Mouse (Mus musculus) small intestine, adult 2 months (tissue): ENCODE results near the gene Nr6a1.

ENCODE experiments used
- CTCF ChIP-seq: fragments of 200-500 bp; IDR thresholded peaks from 2 replicates; pipeline ENCODE4 v1.5.1; 2012; ENCODE audit warnings: low read depth, mild to moderate bottlenecking, control low read depth, inconsistent platforms, low read length, moderate library complexity, mixed read lengths; ENCODE audit not compliant: insufficient replicate concordance, insufficient read length; ENCODE audit errors: extremely low read depth
- POLR2A ChIP-seq: fragments of 200-500 bp; IDR thresholded peaks from 2 replicates; pipeline ENCODE4 v1.6.1; 2012; ENCODE audit warnings: low read depth, mild to moderate bottlenecking, control low read depth, inconsistent platforms, low read length, moderate library complexity

DNA sequence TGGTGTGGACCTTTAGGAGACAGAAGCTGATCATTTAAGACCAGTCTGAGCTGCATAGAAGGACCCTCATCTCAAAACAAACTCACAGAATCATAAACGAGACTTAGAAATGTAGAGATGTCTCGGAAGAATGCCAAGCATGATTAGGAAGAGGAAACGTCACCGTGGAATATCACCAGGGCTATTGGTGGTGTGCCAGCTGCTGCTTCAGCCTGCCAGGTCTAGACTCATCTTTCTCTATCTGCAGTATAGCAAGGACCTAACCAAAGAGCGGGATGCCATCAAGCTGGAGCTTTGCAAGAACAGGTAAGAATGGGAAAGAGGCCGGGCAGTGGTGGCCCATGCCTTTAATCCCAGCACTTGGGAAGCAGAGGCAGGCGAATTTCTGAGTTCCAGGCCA is 46.2 kb upstream of the Nr6a1 start:
- TF ChIP-seq POLR2A, result no peak
- no peak for TF ChIP-seq CTCF
